Mouse (Mus musculus): ENCODE measurements at regions not wholly inside any gene's neighbourhood (a gene's known extent, or its start where the extent isn't known, plus 50 kb on each side); places are given as distances from the start of the nearest gene placed in this dataset.

GRCm38 (mm10) chr16:86701700-86702099 is 652.3 kb upstream of the N6amt1 start:
- Histone ChIP-seq H3K4me3 (no peak overlapping the region), H3K79me2 (ENCODE audit: control insufficient read depth, insufficient read depth) (no peaks in the 10 kb centered on the region), H3K36me3 (ENCODE audit: control insufficient read depth, insufficient read depth) (no peaks in the 10 kb centered on the region), H3ac (ENCODE audit: control insufficient read depth, insufficient read length) (no peak overlapping the region), H3K4me2 (ENCODE audit: low read depth) (no peak overlapping the region), H3K27me3 (ENCODE audit: control insufficient read depth, insufficient read depth, insufficient read length) (no peaks in the 10 kb centered on the region)
- TF ChIP-seq POLR2A (IDR thresholded peaks at IDR 0.05; ENCODE audit: insufficient read length, low read depth) = no peak
- no peak for TF ChIP-seq REST (IDR thresholded peaks at IDR 0.05; ENCODE audit: insufficient read depth, insufficient read length)
- TF ChIP-seq USF1 (IDR thresholded peaks at IDR 0.05; ENCODE audit: low read depth) = no peak
- TF ChIP-seq E2F4 (IDR thresholded peaks at IDR 0.05; ENCODE audit: insufficient read depth) = no peak
- no peak for TF ChIP-seq MYOD1 (IDR thresholded peaks at IDR 0.05; ENCODE audit: control insufficient read depth in 1 of 3, insufficient read length in 2 of 3, low read depth in 2 of 3)
- no peak for TF ChIP-seq CEBPB (IDR thresholded peaks at IDR 0.05; ENCODE audit: insufficient read depth, poor library complexity, severe bottlenecking)
- TF ChIP-seq TCF3 (IDR thresholded peaks at IDR 0.05; ENCODE audit: insufficient read length, low read depth) = no peak
- no peak for TF ChIP-seq POLR2AphosphoS2 (IDR thresholded peaks at IDR 0.05; ENCODE audit: insufficient read length, low read depth)
- TF ChIP-seq TCF12 (IDR thresholded peaks at IDR 0.05; ENCODE audit: insufficient read depth, poor library complexity, severe bottlenecking) = no peak
- TF ChIP-seq MAX (IDR thresholded peaks at IDR 0.05; ENCODE audit: low read depth) = no peak
- no peak for TF ChIP-seq SRF (IDR thresholded peaks at IDR 0.05; ENCODE audit: control insufficient read depth, insufficient read length, low read depth)
- no peak for TF ChIP-seq MYOG (IDR thresholded peaks at IDR 0.05; ENCODE audit: control insufficient read depth in 1 of 3, insufficient read depth in 1 of 3, insufficient read length in 2 of 3, low read depth in 2 of 3)

- Histone ChIP-seq H3K4me2 (ENCODE audit: low read depth) (no peak overlapping the region), H3K36me3 (ENCODE audit: control insufficient read depth, insufficient read depth) (no peaks in the 10 kb centered on the region), H3K4me3 (no peak overlapping the region), H3K79me2 (ENCODE audit: control insufficient read depth, insufficient read depth) (no peaks in the 10 kb centered on the region), H3K27me3 (ENCODE audit: control insufficient read depth, insufficient read depth, insufficient read length) (no peaks in the 10 kb centered on the region), H3ac (ENCODE audit: control insufficient read depth, insufficient read length) (no peak overlapping the region)
- TF ChIP-seq CEBPB (IDR thresholded peaks at IDR 0.05; ENCODE audit: insufficient read depth, poor library complexity, severe bottlenecking) = no peak
- TF ChIP-seq TCF3 (IDR thresholded peaks at IDR 0.05; ENCODE audit: insufficient read length, low read depth) = no peak
- TF ChIP-seq USF1 (IDR thresholded peaks at IDR 0.05; ENCODE audit: low read depth) = no peak
- no peak for TF ChIP-seq SRF (IDR thresholded peaks at IDR 0.05; ENCODE audit: control insufficient read depth, insufficient read length, low read depth)
- no peak for TF ChIP-seq MYOD1 (IDR thresholded peaks at IDR 0.05; ENCODE audit: control insufficient read depth in 1 of 3, insufficient read length in 2 of 3, low read depth in 2 of 3)
- TF ChIP-seq POLR2AphosphoS2 (IDR thresholded peaks at IDR 0.05; ENCODE audit: insufficient read length, low read depth) = no peak
- no peak for TF ChIP-seq REST (IDR thresholded peaks at IDR 0.05; ENCODE audit: insufficient read depth, insufficient read length)
- no peak for TF ChIP-seq TCF12 (IDR thresholded peaks at IDR 0.05; ENCODE audit: insufficient read depth, poor library complexity, severe bottlenecking)
- TF ChIP-seq MYOG (IDR thresholded peaks at IDR 0.05; ENCODE audit: control insufficient read depth in 1 of 3, insufficient read depth in 1 of 3, insufficient read length in 2 of 3, low read depth in 2 of 3) = no peak
- no peak for TF ChIP-seq POLR2A (IDR thresholded peaks at IDR 0.05; ENCODE audit: insufficient read length, low read depth)
- TF ChIP-seq MAX (IDR thresholded peaks at IDR 0.05; ENCODE audit: low read depth) = no peak
- TF ChIP-seq E2F4 (IDR thresholded peaks at IDR 0.05; ENCODE audit: insufficient read depth) = no peak
These were observed 659.5 kb upstream of the N6amt1 start for GRCm38 (mm10) chr16:86694497-86694896.

- TF ChIP-seq MAX (IDR thresholded peaks at IDR 0.05; ENCODE audit: low read depth) = no peak
- TF ChIP-seq TCF3 (IDR thresholded peaks at IDR 0.05; ENCODE audit: insufficient read length, low read depth) = no peak
- TF ChIP-seq POLR2AphosphoS2 (IDR thresholded peaks at IDR 0.05; ENCODE audit: insufficient read length, low read depth) = no peak
- TF ChIP-seq CEBPB (IDR thresholded peaks at IDR 0.05; ENCODE audit: insufficient read depth, poor library complexity, severe bottlenecking) = no peak
- no peak for TF ChIP-seq SRF (IDR thresholded peaks at IDR 0.05; ENCODE audit: control insufficient read depth, insufficient read length, low read depth)
- no peak for TF ChIP-seq REST (IDR thresholded peaks at IDR 0.05; ENCODE audit: insufficient read depth, insufficient read length)
- no peak for TF ChIP-seq E2F4 (IDR thresholded peaks at IDR 0.05; ENCODE audit: insufficient read depth)
- TF ChIP-seq TCF12 (IDR thresholded peaks at IDR 0.05; ENCODE audit: insufficient read depth, poor library complexity, severe bottlenecking) = no peak
- TF ChIP-seq USF1 (IDR thresholded peaks at IDR 0.05; ENCODE audit: low read depth) = no peak
- TF ChIP-seq MYOD1 (IDR thresholded peaks at IDR 0.05; ENCODE audit: control insufficient read depth in 1 of 3, insufficient read length in 2 of 3, low read depth in 2 of 3) = no peak
- no peak for TF ChIP-seq MYOG (IDR thresholded peaks at IDR 0.05; ENCODE audit: control insufficient read depth in 1 of 3, insufficient read depth in 1 of 3, insufficient read length in 2 of 3, low read depth in 2 of 3)
- TF ChIP-seq POLR2A (IDR thresholded peaks at IDR 0.05; ENCODE audit: insufficient read length, low read depth) = no peak
- Histone ChIP-seq H3K36me3 (ENCODE audit: control insufficient read depth, insufficient read depth) (no peaks in the 10 kb centered on the region), H3K27me3 (ENCODE audit: control insufficient read depth, insufficient read depth, insufficient read length) (no peaks in the 10 kb centered on the region), H3K4me3 (no peak overlapping the region), H3ac (ENCODE audit: control insufficient read depth, insufficient read length) (no peak overlapping the region), H3K79me2 (ENCODE audit: control insufficient read depth, insufficient read depth) (no peaks in the 10 kb centered on the region), H3K4me2 (ENCODE audit: low read depth) (no peak overlapping the region)
These were observed 694.8 kb upstream of the N6amt1 start for GRCm38 (mm10) chr16:86659154-86659553.

GRCm38 (mm10) chr16:86647316-86647715 is 706.7 kb upstream of the N6amt1 start:
- TF ChIP-seq MYOG (IDR thresholded peaks at IDR 0.05; ENCODE audit: control insufficient read depth in 1 of 3, insufficient read depth in 1 of 3, insufficient read length in 2 of 3, low read depth in 2 of 3) = no peak
- TF ChIP-seq TCF12 (IDR thresholded peaks at IDR 0.05; ENCODE audit: insufficient read depth, poor library complexity, severe bottlenecking) = no peak
- no peak for TF ChIP-seq SRF (IDR thresholded peaks at IDR 0.05; ENCODE audit: control insufficient read depth, insufficient read length, low read depth)
- no peak for TF ChIP-seq MYOD1 (IDR thresholded peaks at IDR 0.05; ENCODE audit: control insufficient read depth in 1 of 3, insufficient read length in 2 of 3, low read depth in 2 of 3)
- TF ChIP-seq POLR2AphosphoS2 (IDR thresholded peaks at IDR 0.05; ENCODE audit: insufficient read length, low read depth) = no peak
- TF ChIP-seq CEBPB (IDR thresholded peaks at IDR 0.05; ENCODE audit: insufficient read depth, poor library complexity, severe bottlenecking) = no peak
- no peak for TF ChIP-seq REST (IDR thresholded peaks at IDR 0.05; ENCODE audit: insufficient read depth, insufficient read length)
- TF ChIP-seq MAX (IDR thresholded peaks at IDR 0.05; ENCODE audit: low read depth) = no peak
- TF ChIP-seq POLR2A (IDR thresholded peaks at IDR 0.05; ENCODE audit: insufficient read length, low read depth) = no peak
- Histone ChIP-seq H3K36me3 (ENCODE audit: control insufficient read depth, insufficient read depth) (no peaks in the 10 kb centered on the region), H3K4me2 (ENCODE audit: low read depth) (no peak overlapping the region), H3K27me3 (ENCODE audit: control insufficient read depth, insufficient read depth, insufficient read length) (no peaks in the 10 kb centered on the region), H3K4me3 (no peak overlapping the region), H3ac (ENCODE audit: control insufficient read depth, insufficient read length) (no peak overlapping the region), H3K79me2 (ENCODE audit: control insufficient read depth, insufficient read depth) (no peaks in the 10 kb centered on the region)

Data from myocyte (in vitro differentiated cells).